Mouse (Mus musculus): ENCODE measurements around the gene Polr2m. TPM values are rescaled to one million over a fixed set of nuclear protein-coding genes. Genes with fewer than 3 reads are reported as not detected.

Gene Polr2m
- polyA plus RNA-seq, 1 experiment from 2014 or later = 82.4 TPM

- H3K36me3 ChIP-seq (ENCODE audit: inconsistent target) = no peaks in the 10 kb centered on the region
- no peaks in the 10 kb centered on the region for H3K79me2 ChIP-seq (ENCODE audit: inconsistent target)
- no peak overlapping the region for H3K4me3 ChIP-seq (ENCODE audit: inconsistent target)
- WGBS (ENCODE audit: missing documents) = 58% methylated on average over 4 of the region's 4 CpGs
- H3K27ac ChIP-seq = no peak overlapping the region
These were observed 38.2 kb downstream of the Polr2m start for GRCm38 (mm10) chr9:71447573-71447972.

- H3K36me3 ChIP-seq (ENCODE audit: inconsistent target) = no peaks in the 10 kb centered on the region
- no peaks in the 10 kb centered on the region for H3K79me2 ChIP-seq (ENCODE audit: inconsistent target)
- 95% methylated on average over 2 of the region's 2 CpGs for WGBS (ENCODE audit: missing documents)
- H3K4me3 ChIP-seq (ENCODE audit: inconsistent target) = no peak overlapping the region
- no peak overlapping the region for H3K27ac ChIP-seq
These were observed 40.4 kb downstream of the Polr2m start for GRCm38 (mm10) chr9:71445308-71445707.

- no peak overlapping the region for H3K4me3 ChIP-seq (ENCODE audit: inconsistent target)
- H3K79me2 ChIP-seq (ENCODE audit: inconsistent target) = no peaks in the 10 kb centered on the region
- no peak overlapping the region for H3K27ac ChIP-seq
- WGBS (ENCODE audit: missing documents) = 81% methylated on average over 2 of the region's 2 CpGs
- no peaks in the 10 kb centered on the region for H3K36me3 ChIP-seq (ENCODE audit: inconsistent target)
These were observed 47.6 kb downstream of the Polr2m start for GRCm38 (mm10) chr9:71438146-71438545.

Other genes starting within 250 kb of the Polr2m start
- not detected in 3 replicates for gene Myzap, start 106.4 kb upstream of the Polr2m start, polyA plus RNA-seq (2018)

Measured in macrophage (primary cell).